Mouse (Mus musculus): ENCODE measurements around the gene Col6a1. TPM values are rescaled to one million over a fixed set of nuclear protein-coding genes. Genes with fewer than 3 reads are reported as not detected.
A peak's percentile ranks its signal among the peaks of the same experiment; 100 is the strongest.
"Not testable (repeated sequence)": the region's sequence is repeated elsewhere in the genome, so short reads cannot be mapped to it uniquely, and the experiment has no call there.

The Col6a1 gene
- total RNA-seq (2015; ENCODE audit: low replicate concordance) (0.42 and 0.58 TPM in 2 replicates), total RNA-seq (2017; ENCODE audit: low replicate concordance) (0.68 TPM in 1 of 2 replicates, not detected in the other)

DNA sequence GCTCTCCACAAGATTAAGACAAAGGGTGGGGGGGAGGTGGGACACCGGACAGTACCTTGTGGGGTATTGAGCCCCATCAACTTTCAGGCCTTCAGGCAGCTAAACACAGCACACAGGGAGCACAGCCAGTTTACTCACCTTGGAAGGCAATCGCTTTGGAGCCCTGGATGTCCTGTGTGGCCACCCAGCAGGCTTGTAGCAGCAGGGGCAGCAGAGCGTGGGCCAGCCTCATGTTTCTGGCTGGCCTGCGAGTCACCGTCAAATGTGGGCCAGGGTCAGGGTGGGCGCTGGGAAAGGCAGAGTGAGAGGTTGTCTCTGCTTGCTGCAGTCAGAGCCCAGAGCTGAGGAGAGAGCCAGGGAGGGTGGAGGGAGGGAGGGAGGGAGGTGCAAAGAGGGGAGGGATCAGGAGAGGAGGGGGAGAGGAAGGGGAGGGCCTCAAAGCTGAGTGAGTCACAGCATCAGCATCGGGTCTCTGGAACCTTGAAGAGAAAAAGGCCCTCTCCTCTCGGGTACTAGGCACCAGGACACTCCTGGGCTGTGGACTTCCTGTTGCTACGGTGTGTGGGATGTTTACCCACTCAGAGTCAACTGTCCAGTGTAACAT is at the start of gene Col6a1:
Gene Col6a1 (minus strand): TSS at position 487 of the 604 bp plus-strand sequence.
- no peak for ATAC-seq (replicated peaks; ENCODE audit: low FRiP score, poor library complexity, severe bottlenecking)

DNA sequence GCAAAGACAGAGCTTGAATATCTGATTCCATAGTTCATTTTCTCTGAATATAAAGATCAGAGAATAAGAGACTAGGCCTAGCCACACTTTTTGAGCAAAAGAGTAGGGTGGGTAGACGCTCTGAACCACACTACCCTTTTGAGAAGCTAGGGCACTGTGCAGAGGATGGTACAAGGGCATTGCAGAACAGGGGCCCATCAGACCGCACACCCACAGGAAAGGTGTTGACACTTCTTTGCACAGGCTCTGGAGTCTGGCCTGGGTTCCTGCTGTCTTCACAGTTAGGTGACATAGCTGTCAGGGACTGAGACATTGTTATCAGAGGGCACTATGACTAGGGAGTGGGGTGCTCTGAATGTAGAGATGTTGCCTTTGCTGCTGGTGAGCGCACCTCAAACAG is 45.7 kb upstream of the Col6a1 start:
- ATAC-seq (replicated peaks; ENCODE audit: low FRiP score, poor library complexity, severe bottlenecking) = no peak

DNA sequence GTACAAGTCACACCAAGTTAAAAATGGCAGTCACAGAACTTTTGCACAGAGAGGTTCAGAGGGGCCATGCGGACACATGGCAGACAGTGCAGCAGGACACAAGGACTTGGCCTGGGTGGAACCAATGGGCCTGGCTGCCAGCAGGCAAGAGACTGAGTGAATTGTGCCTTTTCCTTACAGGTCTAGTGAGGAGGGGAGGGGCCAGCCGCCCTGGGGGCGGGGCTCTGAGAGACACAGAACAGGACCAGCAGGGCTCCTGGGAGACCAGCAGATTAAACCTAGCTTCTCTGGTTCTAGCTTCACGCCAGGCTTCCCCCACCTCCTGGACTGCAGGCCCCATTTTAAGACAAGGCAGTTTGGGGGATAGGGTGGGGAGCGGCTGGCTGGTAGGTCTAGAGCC is 45.1 kb upstream of the Col6a1 start:
- no peak for ATAC-seq (replicated peaks; ENCODE audit: low FRiP score, poor library complexity, severe bottlenecking)

DNA sequence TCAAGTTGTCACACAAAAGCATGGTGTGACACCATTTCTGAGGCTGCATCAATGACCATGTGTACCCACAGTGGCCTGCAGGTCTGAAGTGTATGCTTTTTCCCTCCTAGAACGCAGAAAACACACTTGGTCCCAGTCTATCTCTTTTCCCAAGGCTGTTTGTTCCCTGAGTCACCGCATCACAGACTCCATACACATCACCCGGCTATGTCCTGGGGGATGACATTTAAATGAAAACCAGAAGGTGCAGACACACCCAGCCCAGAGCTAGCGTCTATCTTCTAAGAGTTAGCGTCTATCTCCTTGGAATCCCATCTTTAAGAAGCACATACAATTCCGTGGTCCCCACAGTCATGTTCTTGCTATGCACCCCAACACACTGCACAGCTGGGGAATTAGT is 43.6 kb upstream of the Col6a1 start:
- no peak for ATAC-seq (replicated peaks; ENCODE audit: low FRiP score, poor library complexity, severe bottlenecking)

DNA sequence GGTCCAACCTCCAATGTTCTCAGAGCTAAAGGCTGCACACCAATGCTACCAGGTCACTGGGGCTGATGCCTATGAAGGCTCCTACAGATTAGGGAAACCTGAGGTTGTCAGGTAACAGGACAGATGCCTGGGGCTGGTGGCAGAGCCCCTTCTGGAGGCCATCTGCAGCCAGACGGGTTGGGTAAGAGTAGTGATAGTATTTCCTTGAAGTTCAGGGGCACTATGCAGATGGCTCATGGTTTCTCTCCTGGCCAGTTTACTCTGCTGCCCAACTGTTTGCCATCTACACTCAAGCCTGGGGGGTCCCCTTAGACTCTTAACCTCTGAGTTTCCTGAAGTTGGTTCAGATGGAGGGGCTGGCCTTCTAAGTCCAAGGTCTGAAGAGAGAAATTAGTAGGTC is 40.2 kb upstream of the Col6a1 start:
- no peak for ATAC-seq (replicated peaks; ENCODE audit: low FRiP score, poor library complexity, severe bottlenecking)

DNA sequence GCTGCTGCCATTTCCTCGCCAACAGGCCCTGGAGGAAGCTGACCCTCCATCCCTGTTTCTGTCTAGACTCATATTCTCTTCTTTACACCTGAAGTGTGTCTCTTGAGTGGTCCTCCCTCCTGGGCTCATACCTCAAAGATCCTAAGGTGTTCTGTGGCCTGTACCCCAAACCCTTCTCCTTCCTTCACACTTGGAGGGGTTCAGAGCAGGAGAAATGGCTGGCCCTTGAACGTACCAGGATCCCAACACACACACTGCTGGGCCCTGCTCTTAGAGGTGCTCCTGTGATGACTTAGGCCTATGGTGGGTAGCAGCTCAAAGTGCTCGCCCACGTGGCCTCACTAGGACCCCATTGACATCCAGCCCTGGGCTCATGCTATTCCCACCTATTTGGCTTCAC is 39.0 kb upstream of the Col6a1 start:
- ATAC-seq (replicated peaks; ENCODE audit: low FRiP score, poor library complexity, severe bottlenecking) = no peak

DNA sequence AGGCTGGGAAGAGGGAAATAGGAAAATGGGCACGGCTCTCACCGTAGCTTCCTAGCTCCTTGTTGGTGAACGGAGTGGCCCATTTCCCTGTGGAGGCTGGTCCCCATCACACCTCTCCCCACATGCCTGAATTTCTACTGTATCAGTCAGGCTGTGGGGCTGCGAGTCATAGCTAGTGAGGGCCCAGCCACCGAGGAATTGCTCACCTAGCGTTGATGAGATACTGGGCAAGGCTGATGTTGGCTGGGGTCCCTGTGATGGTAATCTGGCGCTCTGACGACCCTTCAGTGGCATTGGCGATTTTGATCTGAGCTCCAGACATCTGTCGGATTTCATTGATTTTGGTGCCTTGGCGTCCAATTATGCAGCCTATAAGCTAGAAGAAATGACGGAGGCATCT is 37.0 kb upstream of the Col6a1 start:
- no peak for ATAC-seq (replicated peaks; ENCODE audit: low FRiP score, poor library complexity, severe bottlenecking)

DNA sequence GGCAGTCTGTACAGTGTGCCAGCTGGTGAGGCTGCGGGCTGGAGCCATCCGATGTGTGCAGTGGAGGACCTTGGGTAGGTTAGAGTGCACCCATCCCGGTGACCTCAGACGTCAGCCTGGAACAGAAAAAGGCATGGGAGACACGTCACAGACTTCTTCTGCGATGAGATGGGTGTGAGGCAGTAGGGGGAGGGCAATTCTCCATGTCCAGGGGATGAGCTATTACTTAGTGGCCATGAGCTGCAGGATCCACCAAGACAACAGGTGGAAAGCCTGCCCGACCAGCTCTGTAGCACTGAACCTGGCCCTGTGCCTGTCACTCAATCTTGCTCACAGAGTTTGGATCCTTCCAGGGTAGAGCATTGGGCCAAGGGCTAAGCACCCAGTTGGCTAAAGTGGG is 36.4 kb upstream of the Col6a1 start:
- no peak for ATAC-seq (replicated peaks; ENCODE audit: low FRiP score, poor library complexity, severe bottlenecking)

DNA sequence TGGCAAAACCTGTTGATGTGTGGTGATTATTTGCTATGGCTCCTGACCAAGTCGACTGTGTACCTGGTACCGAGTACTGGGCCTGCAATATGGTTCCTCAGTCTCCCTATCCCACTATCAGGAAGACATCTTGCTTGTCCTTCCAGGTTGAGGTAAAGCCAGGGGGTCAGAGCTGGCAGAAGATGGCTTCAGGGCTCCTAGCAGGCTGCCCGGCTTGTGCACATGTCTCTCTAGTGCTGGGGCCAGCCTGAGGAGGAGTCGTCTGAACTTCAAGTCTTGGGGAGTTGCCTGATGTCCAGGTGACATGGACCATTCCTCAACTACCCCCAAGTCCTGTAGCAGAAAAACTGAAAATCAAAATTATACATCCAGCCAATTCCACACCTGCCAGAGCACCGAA is 33.9 kb upstream of the Col6a1 start:
- no peak for ATAC-seq (replicated peaks; ENCODE audit: low FRiP score, poor library complexity, severe bottlenecking)

DNA sequence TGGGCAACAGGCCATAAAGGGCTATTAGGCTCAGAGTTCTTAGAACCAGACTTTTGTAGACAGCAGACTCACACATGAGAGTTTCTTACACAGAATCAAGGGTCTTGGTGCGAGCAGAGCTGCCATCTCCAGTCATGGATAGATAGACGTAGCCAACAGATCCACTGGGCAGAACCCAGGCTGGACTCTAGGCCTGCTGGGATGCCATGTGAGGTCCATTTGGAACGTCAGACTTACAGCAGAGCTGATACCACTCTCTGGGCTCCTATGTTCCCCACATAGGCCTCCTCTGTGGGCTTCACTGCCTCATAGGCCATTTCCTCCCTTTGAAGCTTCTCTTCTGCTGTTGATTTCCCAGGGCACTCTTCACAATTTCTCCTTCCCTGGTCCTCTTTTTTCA is 27.7 kb upstream of the Col6a1 start:
- ATAC-seq (replicated peaks; ENCODE audit: low FRiP score, poor library complexity, severe bottlenecking) = no peak

DNA sequence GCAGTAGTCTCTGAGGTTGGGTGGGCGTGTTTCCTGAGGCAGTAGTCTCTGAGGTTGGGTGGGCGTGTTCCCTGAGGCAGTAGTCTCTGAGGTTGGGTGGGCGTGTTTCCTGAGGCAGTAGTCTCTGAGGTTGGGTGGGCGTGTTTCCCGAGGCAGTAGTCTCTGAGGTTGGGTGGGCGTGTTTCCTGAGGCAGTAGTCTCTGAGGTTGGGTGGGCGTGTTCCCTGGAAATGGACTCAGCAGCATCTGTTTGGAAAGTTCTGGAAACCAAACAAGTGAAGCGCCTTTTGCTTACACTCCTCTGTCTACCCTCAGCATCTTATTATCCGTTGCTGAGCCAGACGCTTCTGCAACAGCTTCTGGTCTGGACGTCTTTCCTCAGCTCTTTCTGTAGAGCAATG is 18.3 kb upstream of the Col6a1 start:
- not testable (repeated sequence) for ATAC-seq (replicated peaks; ENCODE audit: low FRiP score, poor library complexity, severe bottlenecking)

DNA sequence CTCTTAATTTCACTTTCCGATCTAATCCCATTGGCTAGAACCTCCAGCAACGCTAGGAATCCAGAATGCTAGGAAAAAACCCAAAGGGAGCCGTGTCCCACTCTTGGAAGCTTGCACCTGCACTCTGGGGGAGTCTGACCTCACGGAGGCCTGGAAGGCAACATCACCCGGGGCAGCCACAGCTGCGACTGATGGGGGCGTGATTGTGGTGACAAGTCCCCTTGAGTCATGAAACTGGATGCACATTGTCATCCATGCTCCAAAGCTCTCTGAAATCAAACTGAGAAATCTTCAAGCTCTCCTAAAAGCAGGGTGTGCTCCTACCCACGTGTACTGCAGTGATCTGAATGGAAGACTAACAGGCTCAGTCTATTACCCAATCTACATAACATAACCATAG is 10.8 kb upstream of the Col6a1 start:
- ATAC-seq (replicated peaks; ENCODE audit: low FRiP score, poor library complexity, severe bottlenecking) = no peak

DNA sequence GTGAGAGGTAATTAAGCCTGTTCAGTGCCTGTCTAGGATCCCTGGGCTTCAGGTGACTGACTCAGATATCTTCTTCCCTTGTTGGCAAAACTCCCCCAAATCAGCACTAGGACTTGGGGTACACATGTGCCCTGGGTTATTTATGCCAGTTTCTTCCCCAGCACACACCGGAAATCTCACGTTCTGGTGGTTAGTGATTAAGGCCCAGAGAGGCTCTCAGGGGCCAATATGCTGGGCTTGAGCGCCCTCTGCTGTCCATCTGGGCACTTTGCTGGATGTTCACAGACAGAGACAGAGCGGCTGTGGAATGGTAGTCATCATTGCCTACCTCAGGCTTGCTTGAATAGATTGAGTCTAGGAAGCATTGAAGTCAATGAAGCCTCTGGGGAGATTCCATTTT is 9.0 kb upstream of the Col6a1 start:
- peak; percentile 48; the same call in 1 of the 2 replicates for ATAC-seq (replicated peaks; ENCODE audit: low FRiP score, poor library complexity, severe bottlenecking)

DNA sequence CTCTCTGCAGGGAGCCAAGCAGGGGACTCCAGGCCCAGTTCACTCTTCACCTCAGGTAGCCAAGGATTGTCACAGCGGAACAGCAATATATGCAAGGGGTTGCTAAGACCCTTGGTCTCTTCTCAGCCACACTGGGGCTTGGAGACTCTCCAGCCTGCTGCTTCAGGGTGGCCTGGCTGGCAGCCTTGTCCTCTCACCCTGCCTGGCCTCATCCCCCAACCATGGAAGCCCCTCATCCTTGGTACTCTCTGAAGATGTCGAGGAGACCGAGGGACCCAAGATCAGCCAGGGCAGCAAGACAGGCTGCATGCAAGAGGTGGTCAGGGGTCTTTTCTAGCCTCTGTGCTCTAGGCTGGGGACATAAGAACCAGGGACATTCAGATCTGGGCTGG is 7.7 kb upstream of the Col6a1 start:
- ATAC-seq (replicated peaks; ENCODE audit: low FRiP score, poor library complexity, severe bottlenecking) = no peak

DNA sequence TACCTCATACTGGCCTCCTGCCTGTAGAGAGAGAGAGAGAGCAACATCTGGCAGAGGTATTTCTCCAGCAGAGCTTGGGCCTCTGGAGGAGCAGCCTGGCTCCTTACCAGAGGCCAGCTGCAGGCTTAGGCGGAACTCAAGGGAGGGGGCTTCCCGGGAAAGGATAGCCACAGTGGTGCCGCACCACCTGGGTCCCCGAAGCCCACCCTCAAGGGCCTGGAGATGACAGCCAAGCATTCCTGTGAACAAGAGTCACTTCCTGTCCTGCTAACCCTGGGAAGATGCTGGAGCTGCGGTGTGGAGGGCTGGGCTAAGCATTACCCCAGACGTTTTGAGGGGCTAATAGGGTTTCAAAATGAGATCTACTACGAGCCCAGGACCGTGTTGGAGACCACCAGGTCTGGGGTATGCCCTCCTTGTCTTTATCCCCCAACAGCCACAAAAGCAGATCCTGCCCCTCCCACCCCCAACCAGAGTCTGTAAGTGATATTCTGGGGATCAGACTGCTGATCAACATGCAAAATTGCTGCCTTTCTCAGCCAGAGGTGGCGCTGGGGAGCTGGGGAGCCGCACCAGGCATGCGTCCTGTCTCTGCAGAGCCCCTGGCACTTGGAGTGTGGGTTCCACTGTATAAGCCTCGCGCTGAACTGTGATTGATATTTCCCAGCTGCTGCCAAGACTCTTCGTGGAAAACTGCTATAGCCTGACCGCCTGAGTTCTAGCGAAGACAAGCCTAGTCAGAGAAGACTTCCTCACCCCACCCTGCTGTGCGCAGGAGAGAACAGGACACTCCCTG is 7.1 kb upstream of the Col6a1 start:
- ATAC-seq (replicated peaks; ENCODE audit: low FRiP score, poor library complexity, severe bottlenecking) = no peak

DNA sequence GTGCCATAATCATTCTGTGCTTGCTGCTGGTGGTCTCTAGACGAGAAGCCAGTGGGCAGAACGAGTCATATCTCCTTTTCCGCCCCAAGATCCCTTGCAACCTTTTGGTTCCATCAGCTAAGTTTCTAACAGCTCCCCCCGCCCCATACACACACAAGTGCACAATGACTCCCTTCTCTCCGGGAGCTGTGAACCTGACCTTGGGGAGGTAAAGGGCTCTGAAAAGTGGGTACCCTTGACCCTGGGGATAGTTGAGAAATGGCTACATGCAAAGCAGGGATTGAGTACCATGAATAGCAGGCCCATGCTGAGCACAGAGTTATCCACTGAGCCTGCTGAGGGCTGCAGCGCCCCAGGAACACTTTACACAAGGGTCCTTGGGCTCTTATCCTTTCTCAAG is 6.4 kb upstream of the Col6a1 start:
- ATAC-seq (replicated peaks; ENCODE audit: low FRiP score, poor library complexity, severe bottlenecking) = no peak

DNA sequence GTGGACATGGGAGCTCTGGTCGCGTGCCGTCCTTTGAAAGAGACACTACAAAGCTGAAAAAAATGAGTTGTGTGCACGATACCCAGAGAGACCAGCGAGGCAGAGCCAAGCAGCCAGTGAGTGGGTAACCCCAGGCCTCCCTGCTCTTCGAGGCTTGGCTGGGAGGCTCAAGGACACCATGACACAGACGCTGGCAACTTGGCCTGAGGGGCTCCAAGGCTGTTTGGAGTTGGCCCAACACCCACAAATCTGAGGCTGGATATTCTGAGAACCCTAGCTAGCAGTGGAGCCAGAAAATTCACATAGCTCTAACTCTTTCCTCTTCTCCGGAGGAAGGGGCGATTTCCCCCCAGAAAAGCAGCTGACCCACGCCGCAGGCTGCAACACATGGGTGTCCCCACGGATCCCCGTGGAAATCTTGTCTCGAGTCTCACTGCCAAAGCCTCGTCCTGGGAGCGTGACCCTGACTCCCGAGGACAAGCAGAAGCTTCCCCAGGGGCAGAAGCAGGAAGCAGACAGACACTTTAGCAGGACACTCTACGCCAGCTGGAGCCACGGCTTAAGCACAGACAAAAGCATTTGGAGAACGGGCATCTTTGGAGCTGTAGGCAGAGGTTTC is 5.8 kb upstream of the Col6a1 start:
- ATAC-seq (replicated peaks; ENCODE audit: low FRiP score, poor library complexity, severe bottlenecking) = no peak

DNA sequence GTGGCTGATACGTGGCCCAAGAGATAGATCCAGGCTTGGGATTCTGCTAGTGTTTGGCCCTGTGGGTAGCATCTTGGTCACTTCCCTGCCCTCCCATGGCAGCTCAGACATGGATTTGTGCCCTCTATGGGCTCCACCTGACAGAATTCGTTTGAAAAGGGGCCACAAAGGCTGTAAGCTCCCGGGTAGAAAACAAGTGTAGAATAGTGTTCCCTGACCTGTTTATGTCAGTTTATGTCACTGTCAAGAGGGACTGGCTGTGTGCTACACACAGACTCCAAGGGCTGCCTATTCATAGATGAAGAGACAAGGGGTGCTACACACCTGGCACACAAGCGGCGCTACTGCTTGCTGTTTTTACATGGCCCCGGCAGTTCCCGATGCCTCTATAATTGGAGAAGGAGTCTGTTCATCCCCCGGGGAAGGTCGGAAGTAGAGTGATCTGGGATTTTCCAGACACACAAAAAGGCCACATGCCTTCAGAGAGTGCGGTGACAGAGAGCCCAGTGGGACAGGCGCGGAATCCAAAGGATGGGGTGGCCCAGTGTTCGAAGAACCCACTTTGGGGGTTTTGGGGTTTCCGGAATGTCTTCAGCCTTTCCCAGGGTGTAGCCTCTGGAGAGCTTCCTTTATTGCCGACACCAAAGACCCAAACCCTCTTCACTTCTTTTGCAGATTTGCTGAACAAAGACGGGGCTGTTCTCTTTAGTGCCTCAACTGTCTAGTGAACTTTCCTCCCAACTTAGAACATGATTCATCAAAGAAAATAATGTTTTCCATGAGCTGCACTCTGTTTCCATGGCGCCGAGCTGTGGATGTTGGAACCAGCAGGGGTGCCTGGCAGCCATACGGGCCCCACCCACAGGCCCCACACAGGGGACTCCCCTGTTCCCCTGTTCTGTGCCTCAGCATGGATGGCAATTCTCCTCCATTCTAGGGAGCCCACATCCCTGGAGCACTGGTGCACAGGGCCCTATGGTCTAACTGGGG is 4.0 kb upstream of the Col6a1 start:
- ATAC-seq (replicated peaks; ENCODE audit: low FRiP score, poor library complexity, severe bottlenecking) = no peak

DNA sequence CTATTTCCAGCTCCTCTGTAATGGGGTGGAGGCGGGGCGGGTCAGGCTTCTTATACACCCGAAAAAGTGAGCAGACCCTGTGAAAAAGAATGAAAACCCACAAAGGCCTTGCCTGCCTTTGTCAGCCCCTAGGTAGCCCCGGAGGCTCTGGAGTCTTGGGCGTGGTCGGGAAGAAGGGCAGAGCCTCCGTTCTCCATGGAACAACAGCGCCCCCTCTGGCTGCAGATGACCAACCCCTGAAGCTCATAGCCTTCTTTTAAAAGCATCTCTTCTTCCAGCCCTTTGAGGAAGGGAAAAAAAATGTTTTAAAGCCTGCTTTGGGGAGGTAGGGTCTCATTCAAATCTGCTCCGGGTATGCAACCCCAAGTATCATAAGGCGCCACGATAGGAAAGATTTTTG is 2.4 kb upstream of the Col6a1 start:
- no peak for ATAC-seq (replicated peaks; ENCODE audit: low FRiP score, poor library complexity, severe bottlenecking)

DNA sequence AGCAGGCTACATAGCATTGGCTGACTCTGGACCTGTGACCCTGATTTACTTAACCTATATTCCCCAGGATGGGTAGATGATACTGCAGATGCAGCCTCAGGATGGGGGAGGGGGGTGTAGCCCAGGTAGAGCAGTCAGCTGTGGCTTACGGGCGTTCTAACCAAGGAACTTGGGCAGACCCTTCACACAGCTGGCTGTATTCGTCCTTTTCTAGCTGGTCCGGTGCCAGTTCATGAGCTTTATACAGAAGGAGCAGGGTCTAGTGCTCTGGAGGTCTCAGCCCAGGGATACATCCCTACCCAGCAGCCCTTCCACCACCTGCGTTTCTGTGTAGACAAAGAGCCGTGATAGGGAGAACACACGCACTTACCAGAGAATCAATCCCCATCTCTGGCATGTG is 1.3 kb upstream of the Col6a1 start:
- no peak for ATAC-seq (replicated peaks; ENCODE audit: low FRiP score, poor library complexity, severe bottlenecking)

Measured in erythroblast, adult 5-6 weeks (primary cell).